Mouse (Mus musculus) thymus, postnatal 4 days (tissue): ENCODE results near the gene Ebf1.
A peak's percentile ranks its signal among the peaks of the same experiment; 100 is the strongest.

Source experiments
- DNase-seq: peaks from one replicate; pipeline ENCODE4 v3.0.0; 2021

Ebf1 gene

GRCm38 (mm10) chr11:44852921-44853320, 235.8 kb downstream of the Ebf1 start:
- no peak for DNase-seq

- no peak for DNase-seq
Observed at GRCm38 (mm10) chr11:44854496-44854895, 237.4 kb downstream of the Ebf1 start.

GRCm38 (mm10) chr11:44861108-44861507, 244.0 kb downstream of the Ebf1 start:
- no peak for DNase-seq

GRCm38 (mm10) chr11:44863910-44864309, 246.8 kb downstream of the Ebf1 start:
- no peak for DNase-seq

- no peak for DNase-seq
Observed at GRCm38 (mm10) chr11:44866476-44867149, 249.5 kb downstream of the Ebf1 start.

GRCm38 (mm10) chr11:44867433-44867832, 250.3 kb downstream of the Ebf1 start:
- no peak for DNase-seq

- DNase-seq, result no peak
Observed at GRCm38 (mm10) chr11:44873876-44874275, 256.8 kb downstream of the Ebf1 start.

- no peak for DNase-seq
Observed at GRCm38 (mm10) chr11:44875171-44875570, 258.1 kb downstream of the Ebf1 start.

- peak; percentile 28 for DNase-seq
Observed at GRCm38 (mm10) chr11:44881056-44881683, 264.1 kb downstream of the Ebf1 start.

- no peak for DNase-seq
Observed at GRCm38 (mm10) chr11:44882476-44882970, 265.4 kb downstream of the Ebf1 start.

GRCm38 (mm10) chr11:44884337-44884736, 267.2 kb downstream of the Ebf1 start:
- no peak for DNase-seq

GRCm38 (mm10) chr11:44886897-44887296, 269.8 kb downstream of the Ebf1 start:
- DNase-seq, result no peak

- no peak for DNase-seq
Observed at GRCm38 (mm10) chr11:44887691-44888090, 270.6 kb downstream of the Ebf1 start.

GRCm38 (mm10) chr11:44888390-44888789, 271.3 kb downstream of the Ebf1 start:
- no peak for DNase-seq

GRCm38 (mm10) chr11:44892814-44893521, 275.9 kb downstream of the Ebf1 start:
- peak; percentile 85 for DNase-seq

- no peak for DNase-seq
Observed at GRCm38 (mm10) chr11:44893986-44894385, 276.9 kb downstream of the Ebf1 start.

- no peak for DNase-seq
Observed at GRCm38 (mm10) chr11:44894798-44895197, 277.7 kb downstream of the Ebf1 start.

- DNase-seq, result no peak
Observed at GRCm38 (mm10) chr11:44895893-44896292, 278.8 kb downstream of the Ebf1 start.

GRCm38 (mm10) chr11:44897140-44897665, 280.1 kb downstream of the Ebf1 start:
- no peak for DNase-seq

- no peak for DNase-seq
Observed at GRCm38 (mm10) chr11:44899554-44899953, 282.4 kb downstream of the Ebf1 start.

GRCm38 (mm10) chr11:44899965-44900364, 282.8 kb downstream of the Ebf1 start:
- no peak for DNase-seq

- no peak for DNase-seq
Observed at GRCm38 (mm10) chr11:44900496-44900895, 283.4 kb downstream of the Ebf1 start.

GRCm38 (mm10) chr11:44901715-44902114, 284.6 kb downstream of the Ebf1 start:
- no peak for DNase-seq

GRCm38 (mm10) chr11:44902165-44902564, 285.0 kb downstream of the Ebf1 start:
- DNase-seq, result no peak
